Mouse (Mus musculus) thymus, adult 2 months (tissue): ENCODE data around the gene Tmprss11e.

Experiments
- CTCF ChIP-seq: fragments of 200-500 bp; IDR thresholded peaks from 2 replicates; pipeline ENCODE4 v1.5.1; 2012; ENCODE audit warnings: mild to moderate bottlenecking, control low read depth, low read length, moderate library complexity, borderline replicate concordance; ENCODE audit not compliant: control insufficient read depth, poor library complexity, insufficient read depth; ENCODE audit errors: extremely low read depth
- POLR2A ChIP-seq: fragments of 200-500 bp; IDR thresholded peaks from 2 replicates; pipeline ENCODE4 v1.6.1; 2012; ENCODE audit warnings: mild to moderate bottlenecking, low read length, control low read depth, moderate library complexity; ENCODE audit not compliant: control insufficient read depth, poor library complexity, insufficient read depth; ENCODE audit errors: extremely low read depth

DNA sequence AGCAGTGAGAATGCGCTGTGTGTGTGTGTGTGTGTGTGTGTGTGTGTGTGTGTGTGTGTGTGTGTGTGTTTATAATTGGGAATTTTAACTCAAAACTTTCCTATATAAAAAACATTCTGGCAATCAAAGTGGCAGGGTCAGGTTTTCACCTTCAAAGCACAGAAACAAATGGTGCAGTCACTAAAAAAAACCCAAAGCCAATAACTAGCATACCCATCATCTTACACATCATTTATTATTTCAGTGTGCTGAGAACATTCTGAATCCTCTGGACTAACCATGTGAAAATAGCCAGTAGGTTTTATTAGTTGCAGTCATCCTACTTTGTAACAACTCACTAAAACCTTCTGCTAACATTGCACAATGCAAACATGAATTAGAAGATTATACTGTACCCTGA lies 38.6 kb upstream of the Tmprss11e start:
- no peak for TF ChIP-seq CTCF
- TF ChIP-seq POLR2A: no peak
